Mouse (Mus musculus): ENCODE results near the gene Cerk. TPM values are rescaled to one million over a fixed set of nuclear protein-coding genes. Genes with fewer than 3 reads are reported as not detected.

The Cerk gene
- total RNA-seq, 2 experiments from 2014 or later: 40.6 to 68.6 TPM

DNA sequence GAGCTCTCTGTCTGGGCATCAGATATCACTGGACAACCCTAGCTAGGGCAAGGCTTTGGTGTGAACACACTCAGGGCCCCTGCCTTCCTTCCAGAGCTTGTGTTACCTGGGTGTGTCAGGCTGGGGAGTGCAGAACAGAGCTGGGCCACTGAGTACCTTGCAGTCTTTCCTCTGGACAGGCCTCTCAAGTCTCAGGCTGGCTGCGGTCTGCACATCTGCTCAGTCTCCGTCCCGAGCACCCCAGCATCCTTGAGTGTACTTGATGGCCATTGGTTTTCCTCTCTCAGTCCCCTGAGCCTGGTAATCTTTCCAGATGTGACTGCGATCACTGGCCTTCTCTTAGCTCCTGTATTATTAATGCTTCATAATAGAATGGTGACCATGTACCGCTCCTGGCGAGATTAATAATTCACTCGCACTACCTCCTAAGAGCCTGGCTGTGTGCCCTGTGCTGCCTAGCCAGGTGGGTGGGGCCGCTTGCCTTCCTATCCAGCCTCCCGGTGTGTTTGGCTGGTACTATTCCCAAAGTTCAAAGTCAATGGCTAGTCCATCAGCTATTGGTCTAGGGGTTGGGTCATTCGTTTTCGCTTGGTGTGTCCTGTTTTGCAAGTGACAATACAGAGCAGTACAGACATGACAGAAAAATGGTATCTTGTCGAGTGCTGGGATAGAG, 93.8 kb downstream of the Cerk start:
- no peak for DNase-seq (ENCODE audit: low spot score in 2 of 2)

DNA sequence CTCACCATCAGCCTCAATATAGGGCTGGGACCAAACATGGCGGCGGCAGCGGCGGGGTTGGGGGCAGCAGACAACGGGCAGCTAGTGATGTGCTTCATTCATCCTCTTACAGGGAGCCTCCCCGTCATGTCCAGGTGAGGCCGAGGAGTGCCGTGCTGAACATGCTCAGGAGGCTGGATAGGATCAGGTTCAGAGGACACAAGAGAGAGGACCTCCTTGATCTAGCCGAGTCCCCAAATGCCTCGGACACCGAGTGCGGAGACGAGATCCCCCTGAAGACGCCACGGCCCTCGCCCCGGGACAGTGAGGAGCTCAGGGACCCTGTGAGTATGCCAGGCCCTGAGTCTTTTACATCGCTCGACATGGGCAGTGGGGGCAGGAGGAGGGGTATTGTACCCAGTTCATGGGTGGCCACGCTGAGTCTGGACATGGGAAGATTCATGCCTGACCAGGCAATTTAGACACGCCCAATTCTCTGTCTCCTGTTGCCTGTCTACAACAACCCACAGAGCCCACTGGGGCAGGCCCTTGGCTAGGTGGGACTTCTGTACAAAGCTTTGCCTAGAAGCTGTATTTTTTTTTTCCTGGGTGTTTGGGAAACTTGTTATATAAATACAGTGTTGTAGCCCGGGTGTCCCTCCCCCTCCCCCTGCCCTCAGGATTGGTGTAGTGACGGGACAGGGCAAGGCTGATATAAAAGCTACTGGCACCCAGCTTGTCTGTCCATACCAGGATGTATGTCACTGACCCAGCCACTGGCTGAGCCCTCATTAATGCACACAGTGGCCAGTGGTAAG, 94.5 kb downstream of the Cerk start:
- no peak for DNase-seq (ENCODE audit: low spot score in 2 of 2)

DNA sequence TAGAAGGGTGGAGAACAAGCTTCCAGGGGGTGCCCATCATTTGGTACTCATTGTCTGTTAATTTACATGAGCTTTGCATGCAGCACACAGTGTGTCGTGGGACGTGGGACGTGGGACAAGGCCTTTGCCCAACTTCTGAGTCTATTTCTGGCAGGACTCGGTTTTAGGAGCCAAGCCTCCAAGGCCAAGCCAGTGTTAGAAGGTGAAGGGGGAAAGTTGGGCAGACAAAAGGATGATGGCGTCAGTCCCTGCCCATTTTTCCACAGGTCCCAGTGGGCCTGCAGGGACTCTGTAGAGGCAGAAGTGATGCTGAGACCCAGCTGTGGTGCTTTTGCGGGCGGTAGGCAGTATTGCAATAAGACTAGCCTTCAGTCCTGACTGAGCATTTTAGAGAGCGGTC, 95.4 kb downstream of the Cerk start:
- DNase-seq (ENCODE audit: low spot score in 2 of 2): no peak

DNA sequence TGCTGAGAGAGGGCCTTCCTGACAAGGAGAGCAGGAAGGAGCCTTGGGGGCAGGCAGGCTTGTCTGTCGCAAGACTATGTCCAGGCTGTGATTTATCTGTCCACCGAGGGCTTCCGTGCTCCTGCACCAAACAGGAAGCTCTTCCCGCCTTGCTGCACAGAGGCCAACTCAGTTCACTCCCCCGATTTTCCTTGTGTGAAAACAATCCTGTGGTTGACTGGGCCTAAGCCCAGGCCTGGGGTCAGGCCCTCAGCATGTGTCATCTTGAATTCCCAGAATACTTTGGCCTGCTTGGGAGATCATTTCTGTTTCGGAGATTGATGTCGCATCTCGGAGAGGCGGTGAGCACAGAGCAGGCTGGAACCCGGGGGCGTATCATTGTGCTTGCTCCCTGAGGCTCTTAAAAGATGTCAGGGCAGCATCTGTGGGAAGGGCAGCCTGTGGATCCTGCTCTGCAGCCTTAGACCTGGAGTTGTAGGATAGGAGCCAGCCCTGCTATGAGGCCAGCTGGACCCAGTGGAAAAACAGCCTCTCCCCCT, 95.9 kb downstream of the Cerk start:
- peak; percentile 44 to 48 for DNase-seq (ENCODE audit: low spot score in 2 of 2)

Other genes starting within 250 kb of the Cerk start
- 1 to 10 TPM; 2.9 to 3.7 TPM for gene Celsr1, start 152.4 kb downstream of the Cerk start, total RNA-seq (2021)
- gene Gramd4, start 128.4 kb downstream of the Cerk start, total RNA-seq (2021): 10 to 100 TPM; 12.7 to 14.6 TPM
- gene Tbc1d22a, start 28.3 kb upstream of the Cerk start, total RNA-seq (2021): 10 to 100 TPM; 28.2 to 29.1 TPM